Mouse (Mus musculus): Measurements from ENCODE around the gene Triobp.

- no peak for TF ChIP-seq ZNF384 (IDR thresholded peaks at IDR 0.05; ENCODE audit: low read depth, low read length)
- no peak for TF ChIP-seq CHD2 (IDR thresholded peaks at IDR 0.05; ENCODE audit: low read depth, low read length)
- TF ChIP-seq HCFC1 (IDR thresholded peaks at IDR 0.05; ENCODE audit: borderline replicate concordance, insufficient read depth, low read length): no peak
Observed at GRCm38 (mm10) chr15:79037913-79038328, 90.4 kb downstream of the Triobp start.

Measured in ES-E14 (cell line).